ENCODE assay signal across 22 mouse cellular contexts in genomic region chr2:43755899-43756298, GRCm38 (mm10). TPM values are rescaled to one million over a fixed set of nuclear protein-coding genes. Genes with fewer than 3 reads are reported as not detected.
"Had no signal": no experiment of that assay in that cellular context is flagged by ENCODE, and none has a peak within 500 bp of the region (broad histone marks: within the 10 kb centered on the region; RNA-seq: fewer than 3 reads in every experiment).

No protein-coding gene starts in this region.

- H3K4me1 ChIP-seq: limb, embryonic 13.5 days; liver, embryonic 12.5 days; lung, embryonic 15.5 days; midbrain, embryonic 10.5 days; midbrain, embryonic 13.5 days; stomach, embryonic 15.5 days had no signal

- H3K4me2 ChIP-seq: limb, embryonic 13.5 days; liver, embryonic 12.5 days; liver, embryonic 15.5 days; lung, embryonic 15.5 days; midbrain, embryonic 13.5 days; stomach, embryonic 15.5 days had no signal

- H3K27ac ChIP-seq: kidney, postnatal 0 days; layer of hippocampus, adult 2 months; limb, embryonic 10.5 days; limb, embryonic 13.5 days; liver, embryonic 12.5 days; liver, embryonic 15.5 days; lung, embryonic 15.5 days; midbrain, embryonic 10.5 days; midbrain, embryonic 13.5 days; stomach, embryonic 15.5 days had no signal

- H3K36me3 ChIP-seq: limb, embryonic 10.5 days; limb, embryonic 13.5 days; liver, embryonic 12.5 days; liver, embryonic 15.5 days; lung, embryonic 15.5 days; midbrain, embryonic 10.5 days; midbrain, embryonic 13.5 days; stomach, embryonic 15.5 days had no signal

- DNase-seq: kidney, adult 2 months; kidney, postnatal 25 days; layer of hippocampus, adult 9-11 months; liver; lung, adult 18-20 months; lung, postnatal 10 days; lung, postnatal 36 days; right cerebral cortex, postnatal 14 days; spleen, adult 18-20 months; thymus, postnatal 25 days had no signal

- H3K4me3 ChIP-seq: layer of hippocampus, adult 2 months; limb, embryonic 10.5 days; limb, embryonic 13.5 days; liver, embryonic 12.5 days; liver, embryonic 15.5 days; lung, embryonic 15.5 days; midbrain, embryonic 10.5 days; midbrain, embryonic 13.5 days; myocyte; stomach, embryonic 15.5 days had no signal

- H3K9me3 ChIP-seq: limb, embryonic 10.5 days; limb, embryonic 13.5 days; liver, embryonic 12.5 days; liver, embryonic 15.5 days; lung, embryonic 15.5 days; midbrain, embryonic 10.5 days; midbrain, embryonic 13.5 days; stomach, embryonic 15.5 days had no signal

- H3K9ac ChIP-seq: limb, embryonic 13.5 days; liver, embryonic 12.5 days; liver, embryonic 15.5 days; lung, embryonic 15.5 days; midbrain, embryonic 13.5 days; stomach, embryonic 15.5 days had no signal

- ATAC-seq: liver, embryonic 12.5 days; midbrain, embryonic 13.5 days; midbrain, embryonic 16.5 days had no signal

- H3K27me3 ChIP-seq: limb, embryonic 13.5 days; liver, embryonic 12.5 days; liver, embryonic 15.5 days; lung, embryonic 15.5 days; midbrain, embryonic 13.5 days; stomach, embryonic 15.5 days had no signal

RNA-seq across cellular contexts. Expression of gene Arhgap15, which starts 7.3 kb away (rescaled TPM):
- polyA plus RNA-seq: myocyte had no signal
